Mouse (Mus musculus) heart, postnatal 14 days (tissue): Measurements from ENCODE around the gene Cdcp1. TPM values are rescaled to one million over a fixed set of nuclear protein-coding genes. Genes with fewer than 3 reads are reported as not detected.

Source experiments
- total RNA-seq, 2 experiments: library from RNA; stranded (reverse); gene quantifications; 2 replicates each; pipeline ENCODE4 v1.2.3; 2021

Cdcp1 gene
- total RNA-seq, 2 experiments from 2014 or later, result 0.07 to 0.29 TPM

Other genes starting within 250 kb of the Cdcp1 start
- gene Tmem42, start 194.7 kb downstream of the Cdcp1 start, total RNA-seq, result 10 to 100 TPM; 11.6 to 13.4 TPM
- gene Tgm4, start 181.3 kb downstream of the Cdcp1 start, total RNA-seq, result not detected
- gene Zdhhc3, start 102.8 kb downstream of the Cdcp1 start, total RNA-seq, result 10 to 100 TPM; 43.2 to 45.0 TPM
- 10 to 100 TPM; 25.5 to 30.8 TPM for gene Exosc7, start 102.8 kb downstream of the Cdcp1 start, total RNA-seq
- 10 to 100 TPM; 62.4 to 67.9 TPM for gene Clec3b, start 65.1 kb downstream of the Cdcp1 start, total RNA-seq
- 10 to 100 TPM in 1 of 2 experiments, 1 to 10 TPM in 1; 9.7 to 13.9 TPM for gene Tmem158, start 44.7 kb upstream of the Cdcp1 start, total RNA-seq
- 10 to 100 TPM; 43.7 to 51.3 TPM for gene Lars2, start 150.9 kb upstream of the Cdcp1 start, total RNA-seq